Mouse (Mus musculus): ENCODE data around the gene Gm6217.

GRCm38 (mm10) chr1:82972046-82972445, 40.8 kb upstream of the Gm6217 start:
- TF ChIP-seq POLR2A (IDR thresholded peaks at IDR 0.05; ENCODE audit: low read depth, low read length) = no peak
- no peak for TF ChIP-seq CTCF (IDR thresholded peaks at IDR 0.05; ENCODE audit: extremely low read depth, insufficient read depth, insufficient read length, insufficient replicate concordance)

Measured in spleen, adult 2 months (tissue).